Mouse (Mus musculus) thymus, postnatal 14 days (tissue): ENCODE data around the gene Eps8.

ENCODE experiments used
- DNase-seq: peaks from one replicate; pipeline ENCODE4 v3.0.0; 2021

Eps8 gene

GRCm38 (mm10) chr6:137608160-137608930 is 46.3 kb downstream of the Eps8 start:
- DNase-seq: no peak

- no peak for DNase-seq
These were observed 48.1 kb downstream of the Eps8 start for GRCm38 (mm10) chr6:137606541-137606940.

- DNase-seq: no peak
These were observed 50.0 kb downstream of the Eps8 start for GRCm38 (mm10) chr6:137604417-137605248.

- DNase-seq: no peak
These were observed 56.4 kb downstream of the Eps8 start for GRCm38 (mm10) chr6:137598306-137598705.

- DNase-seq: no peak
These were observed 57.1 kb downstream of the Eps8 start for GRCm38 (mm10) chr6:137597442-137598058.

- no peak for DNase-seq
These were observed 62.1 kb downstream of the Eps8 start for GRCm38 (mm10) chr6:137592582-137592981.

GRCm38 (mm10) chr6:137589245-137589618 is 65.4 kb downstream of the Eps8 start:
- no peak for DNase-seq

GRCm38 (mm10) chr6:137588481-137589244 is 66.0 kb downstream of the Eps8 start:
- no peak for DNase-seq

- DNase-seq: no peak
These were observed 66.8 kb downstream of the Eps8 start for GRCm38 (mm10) chr6:137587866-137588265.

GRCm38 (mm10) chr6:137585229-137585628 is 69.4 kb downstream of the Eps8 start:
- no peak for DNase-seq

GRCm38 (mm10) chr6:137583056-137583455 is 71.6 kb downstream of the Eps8 start:
- DNase-seq: no peak

- DNase-seq: no peak
These were observed 72.3 kb downstream of the Eps8 start for GRCm38 (mm10) chr6:137582207-137582889.

- no peak for DNase-seq
These were observed 73.2 kb downstream of the Eps8 start for GRCm38 (mm10) chr6:137581331-137582010.

- DNase-seq: no peak
These were observed 74.2 kb downstream of the Eps8 start for GRCm38 (mm10) chr6:137580503-137580902.

- no peak for DNase-seq
These were observed 77.9 kb downstream of the Eps8 start for GRCm38 (mm10) chr6:137576670-137577371.

GRCm38 (mm10) chr6:137576091-137576490 is 78.6 kb downstream of the Eps8 start:
- no peak for DNase-seq

- no peak for DNase-seq
These were observed 80.8 kb downstream of the Eps8 start for GRCm38 (mm10) chr6:137573897-137574296.

GRCm38 (mm10) chr6:137570718-137571131 is 84.0 kb downstream of the Eps8 start:
- no peak for DNase-seq

- no peak for DNase-seq
These were observed 84.7 kb downstream of the Eps8 start for GRCm38 (mm10) chr6:137570019-137570418.

GRCm38 (mm10) chr6:137569071-137569470 is 85.6 kb downstream of the Eps8 start:
- no peak for DNase-seq

- DNase-seq: no peak
These were observed 88.8 kb downstream of the Eps8 start for GRCm38 (mm10) chr6:137565890-137566289.
